Mouse (Mus musculus) retina, postnatal 7 days (tissue): ENCODE measurements around the gene Foxl2.

ENCODE experiments used
- DNase-seq: peaks from one replicate; pipeline ENCODE4 v3.0.0-alpha.2; 2012; ENCODE audit warnings: low read depth, low spot score

Foxl2 gene

GRCm38 (mm10) chr9:98961591-98962477, 6.7 kb downstream of the Foxl2 start:
- DNase-seq = no peak

- DNase-seq = no peak
Measured at GRCm38 (mm10) chr9:98962478-98963142, 7.5 kb downstream of the Foxl2 start.

GRCm38 (mm10) chr9:98963661-98964060, 8.6 kb downstream of the Foxl2 start:
- DNase-seq = no peak

GRCm38 (mm10) chr9:98965084-98965483, 10.0 kb downstream of the Foxl2 start:
- no peak for DNase-seq

- no peak for DNase-seq
Measured at GRCm38 (mm10) chr9:98973101-98973521, 18.0 kb downstream of the Foxl2 start.

GRCm38 (mm10) chr9:98973561-98973960, 18.5 kb downstream of the Foxl2 start:
- DNase-seq = no peak

GRCm38 (mm10) chr9:98974898-98975297, 19.8 kb downstream of the Foxl2 start:
- DNase-seq = no peak

- DNase-seq = no peak
Measured at GRCm38 (mm10) chr9:98976081-98976480, 21.0 kb downstream of the Foxl2 start.

GRCm38 (mm10) chr9:98976520-98976919, 21.4 kb downstream of the Foxl2 start:
- DNase-seq = no peak

GRCm38 (mm10) chr9:98979431-98980416, 24.6 kb downstream of the Foxl2 start:
- peak; percentile 65 for DNase-seq

- peak; percentile 99 for DNase-seq
Measured at GRCm38 (mm10) chr9:98985800-98986475, 30.9 kb downstream of the Foxl2 start, which contains the start of gene Faim. TSS of gene Faim (plus strand) at chr9:98986373.

- DNase-seq = no peak
Measured at GRCm38 (mm10) chr9:98986476-98987096, 31.5 kb downstream of the Foxl2 start.

GRCm38 (mm10) chr9:98987131-98987530, 32.0 kb downstream of the Foxl2 start:
- DNase-seq = no peak

GRCm38 (mm10) chr9:98994103-98994502, 39.0 kb downstream of the Foxl2 start:
- no peak for DNase-seq

- no peak for DNase-seq
Measured at GRCm38 (mm10) chr9:98999881-99000339, 44.8 kb downstream of the Foxl2 start.

GRCm38 (mm10) chr9:99001326-99001725, 46.2 kb downstream of the Foxl2 start:
- DNase-seq = no peak
